Mouse (Mus musculus) spleen, adult 10 weeks (tissue): Measurements from ENCODE around the gene Nutf2-ps1. TPM values are rescaled to one million over a fixed set of nuclear protein-coding genes. Genes with fewer than 3 reads are reported as not detected.

ENCODE experiments used
- polyA plus RNA-seq: library from polyadenylated mRNA; stranded (reverse); fragments of 350-450 nt; fragmentation: Illumina TruSeq; extraction: RNeasy Lipid Tissue Mini Kit (QIAGEN cat#74804); gene quantifications from one replicate; pipeline ENCODE4 v1.2.3, GENCODE M21; 2015; ENCODE audit warnings: low replicate concordance; ENCODE audit not compliant: insufficient read depth

The Nutf2-ps1 gene
- 6.9 TPM for polyA plus RNA-seq

DNA sequence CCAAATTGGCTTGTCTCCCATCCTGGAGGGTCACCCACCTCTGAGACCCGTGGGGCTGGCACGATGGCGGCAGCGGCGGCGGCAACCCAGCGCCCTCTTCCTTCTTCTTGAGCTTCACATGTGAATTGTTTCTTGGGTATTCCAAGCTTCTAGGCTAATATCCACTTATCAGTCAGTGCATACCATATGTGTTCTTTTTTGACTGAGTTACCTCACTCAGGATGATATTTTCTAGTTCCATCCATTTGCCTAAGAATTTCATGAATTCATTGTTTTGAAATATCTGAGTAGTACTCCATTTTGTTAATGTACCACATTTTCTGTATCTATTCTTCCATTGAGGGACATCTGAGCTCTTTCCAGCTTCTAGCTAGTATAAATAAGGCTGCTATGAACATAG is at the start of gene Nutf2-ps1:
TSS of gene Nutf2-ps1 (minus strand) at position 101 of the 400 bp plus-strand sequence.

DNA sequence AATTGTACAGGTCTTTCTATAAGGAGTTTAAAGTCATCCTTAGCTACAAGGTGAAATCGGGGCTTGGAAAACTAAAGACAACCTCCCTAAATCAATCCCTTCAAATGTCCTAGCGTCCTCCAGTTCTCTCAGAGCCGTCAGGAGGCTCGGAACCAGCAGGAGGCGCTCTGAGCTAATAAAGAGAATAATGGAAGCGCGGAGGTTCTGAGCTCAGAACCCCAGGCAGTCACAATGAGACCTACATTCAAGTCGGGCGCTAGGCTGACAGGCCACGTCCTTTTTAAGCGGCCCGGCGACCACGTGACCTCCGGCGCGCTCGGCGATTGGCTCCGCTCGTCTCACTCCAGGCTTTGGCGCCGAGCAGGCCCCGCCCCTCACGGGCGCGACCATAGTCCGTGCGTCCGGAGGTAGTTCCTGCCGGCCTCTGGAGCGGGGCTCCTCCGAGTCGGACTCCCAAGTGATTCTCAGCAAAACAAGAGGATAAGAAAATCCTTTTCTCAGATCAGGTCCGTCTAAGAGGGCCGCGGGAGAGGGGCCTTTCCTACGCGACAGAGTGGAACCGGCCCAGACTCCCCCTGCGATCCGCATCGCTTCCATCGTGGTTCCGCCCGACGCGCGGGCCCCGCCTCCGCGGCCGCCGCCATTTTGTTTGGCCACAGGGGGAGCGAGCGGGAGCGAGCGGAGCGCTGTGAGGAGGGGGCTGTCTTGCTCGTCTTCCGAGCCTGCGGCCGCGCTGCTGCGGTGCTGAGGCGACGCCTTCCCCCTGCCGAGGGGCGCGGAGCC is 11.1 kb upstream of the Nutf2-ps1 start, which contains the start of gene Smc3:
TSS of gene Smc3 (plus strand) at position 642 of the 783 bp plus-strand sequence.

Other genes starting within 250 kb of the Nutf2-ps1 start
- gene Gm10197, start 217.3 kb downstream of the Nutf2-ps1 start, polyA plus RNA-seq, result not detected
- 94.0 TPM for gene Smndc1, start 198.5 kb downstream of the Nutf2-ps1 start, polyA plus RNA-seq
- 12.3 TPM for gene Dusp5, start 60.0 kb downstream of the Nutf2-ps1 start, polyA plus RNA-seq
- gene Smc3, start 11.3 kb upstream of the Nutf2-ps1 start, polyA plus RNA-seq, result 76.2 TPM
- gene Rbm20, start 88.2 kb upstream of the Nutf2-ps1 start, polyA plus RNA-seq, result 0.07 TPM